Mouse (Mus musculus) testis, adult 2 months (tissue): ENCODE data around the gene Amotl2.

Experiments used
- CTCF ChIP-seq: fragments of 200-500 bp; IDR thresholded peaks from 2 replicates; pipeline ENCODE4 v1.5.1; 2012; ENCODE audit warnings: low read depth, mild to moderate bottlenecking, inconsistent platforms, low read length, moderate library complexity; ENCODE audit not compliant: control insufficient read depth, insufficient read depth, insufficient replicate concordance
- POLR2A ChIP-seq: fragments of 200-500 bp; IDR thresholded peaks from 2 replicates; pipeline ENCODE4 v1.6.1; 2012; ENCODE audit warnings: low read depth, mild to moderate bottlenecking, inconsistent platforms, low read length, moderate library complexity; ENCODE audit not compliant: control insufficient read depth

DNA sequence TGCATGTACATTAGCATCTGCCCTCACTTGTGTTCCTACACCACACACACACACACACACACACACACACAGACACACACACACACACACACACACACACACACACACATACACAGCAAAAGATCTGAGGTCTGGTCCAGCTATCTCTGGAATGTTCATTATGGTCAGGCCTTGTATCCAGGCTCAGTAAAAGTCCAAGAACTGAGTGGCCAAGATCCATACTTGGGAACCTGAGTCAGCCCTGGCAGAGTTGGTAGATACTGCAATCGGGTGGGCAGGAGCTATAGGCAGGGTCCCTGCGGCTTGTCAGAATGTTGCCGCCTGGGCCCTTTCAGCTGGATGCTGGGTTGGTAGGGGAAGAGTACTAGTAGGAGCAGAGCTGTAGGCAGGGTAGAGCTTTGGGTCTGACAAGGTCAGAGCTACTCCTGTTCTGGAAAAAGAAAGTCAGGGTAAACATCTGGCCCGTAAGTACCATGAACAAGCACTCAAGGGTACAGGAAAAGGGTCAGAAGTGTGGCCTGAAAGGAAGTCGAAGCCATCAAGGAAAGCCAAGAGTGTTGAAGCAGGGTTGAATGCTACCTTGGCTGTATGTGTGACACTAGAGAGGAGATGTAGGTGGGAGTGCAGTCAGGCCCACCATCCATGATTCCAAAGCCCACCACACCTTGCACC, 35.3 kb downstream of the Amotl2 start:
- TF ChIP-seq CTCF, result no peak
- TF ChIP-seq POLR2A, result no peak
